Mouse (Mus musculus): Measurements from ENCODE around the gene Dppa3.

GRCm38 (mm10) chr6:122614047-122614446 lies 12.2 kb upstream of the Dppa3 start:
- TF ChIP-seq CTCF (IDR thresholded peaks at IDR 0.05; ENCODE audit: low read depth, low read length) (no peak), POLR2A (IDR thresholded peaks at IDR 0.05; ENCODE audit: borderline replicate concordance, low read depth, low read length) (no peak)

Measured in bone marrow macrophage, adult 2 months (primary cell).